Mouse (Mus musculus): ENCODE data around the gene 6430548M08Rik. TPM values are rescaled to one million over a fixed set of nuclear protein-coding genes. Genes with fewer than 3 reads are reported as not detected.

Gene 6430548M08Rik
- total and polyA plus RNA-seq, 3 experiments, result 6.4 to 20.0 (median 16.1) TPM

GRCm38 (mm10) chr8:120190810-120191413 lies 77.0 kb downstream of the 6430548M08Rik start:
- TF ChIP-seq CTCF (IDR thresholded peaks at IDR 0.05) (peak; percentile 20; the same call in 1 of the 2 replicates), EP300 (IDR thresholded peaks at IDR 0.05; ENCODE audit: insufficient read depth, low read depth, low read length) (peak; percentile 57; the same call in 1 of the 2 replicates), POLR2A (IDR thresholded peaks at IDR 0.05; ENCODE audit: insufficient read depth, low read depth, low read length) (no peak)
- DNase-seq, result peak; percentile 96 to 98
- H3K4me1 ChIP-seq (ENCODE audit: control insufficient read depth, insufficient read depth, low read length), result peaks cover 33% of the 10 kb centered on the region
- H3K36me3 ChIP-seq (ENCODE audit: control insufficient read depth, insufficient read depth, low read length), result no peaks in the 10 kb centered on the region
- peak overlapping the region; percentile 86 for H3K9ac ChIP-seq (ENCODE audit: low read depth, low read length)
- intact Hi-C loops (cut with DNase I), result no loop called here
- H3K79me2 ChIP-seq (replicated peaks; ENCODE audit: control insufficient read depth, insufficient read depth, low read length), result no peaks in the 10 kb centered on the region
- 23% methylated on average over 20 of the region's 20 CpGs for WGBS
- peak overlapping the region; percentile 89 for H3K27ac ChIP-seq
- no peaks in the 10 kb centered on the region for H3K27me3 ChIP-seq (ENCODE audit: control insufficient read depth, insufficient read depth, low read length)
- peak overlapping the region; percentile 5; the same call in 1 of the 2 replicates for H3K4me3 ChIP-seq

DNA sequence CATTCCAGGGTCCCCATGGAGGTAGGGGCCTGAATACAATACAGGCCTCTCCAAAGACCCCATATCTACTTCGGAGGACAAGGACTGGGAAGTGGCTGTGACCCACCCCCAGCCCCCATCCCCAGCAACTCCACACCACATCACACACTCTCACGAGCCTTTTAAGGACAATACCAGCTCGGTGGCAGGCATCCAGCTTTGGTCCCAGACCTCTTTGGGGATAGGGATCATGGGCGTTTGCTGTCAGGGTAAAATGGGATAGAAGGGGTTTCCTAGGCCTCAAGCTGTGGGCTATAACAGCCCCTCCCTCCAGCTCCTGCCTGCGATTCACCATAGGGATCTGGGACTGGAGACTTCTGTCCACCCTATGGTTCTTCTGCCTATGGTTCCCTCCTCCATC lies 77.7 kb downstream of the 6430548M08Rik start:
- TF ChIP-seq POLR2A (IDR thresholded peaks at IDR 0.05; ENCODE audit: insufficient read depth, low read depth, low read length), result no peak
- no peak for TF ChIP-seq CTCF (IDR thresholded peaks at IDR 0.05)
- TF ChIP-seq EP300 (IDR thresholded peaks at IDR 0.05; ENCODE audit: insufficient read depth, low read depth, low read length), result no peak
- Histone ChIP-seq H3K36me3 (ENCODE audit: control insufficient read depth, insufficient read depth, low read length) (no peaks in the 10 kb centered on the region), H3K4me3 (no peak overlapping the region), H3K27ac (peak overlapping the region; percentile 89), H3K79me2 (replicated peaks; ENCODE audit: control insufficient read depth, insufficient read depth, low read length) (no peaks in the 10 kb centered on the region), H3K9ac (ENCODE audit: low read depth, low read length) (peak overlapping the region; percentile 3; the same call in 1 of the 2 replicates), H3K4me1 (ENCODE audit: control insufficient read depth, insufficient read depth, low read length) (peaks cover 27% of the 10 kb centered on the region), H3K27me3 (ENCODE audit: control insufficient read depth, insufficient read depth, low read length) (no peaks in the 10 kb centered on the region)
- WGBS, result 66% methylated on average over 5 of the region's 5 CpGs
- no peak for DNase-seq
- intact Hi-C loops (cut with DNase I), result no loop called here

DNA sequence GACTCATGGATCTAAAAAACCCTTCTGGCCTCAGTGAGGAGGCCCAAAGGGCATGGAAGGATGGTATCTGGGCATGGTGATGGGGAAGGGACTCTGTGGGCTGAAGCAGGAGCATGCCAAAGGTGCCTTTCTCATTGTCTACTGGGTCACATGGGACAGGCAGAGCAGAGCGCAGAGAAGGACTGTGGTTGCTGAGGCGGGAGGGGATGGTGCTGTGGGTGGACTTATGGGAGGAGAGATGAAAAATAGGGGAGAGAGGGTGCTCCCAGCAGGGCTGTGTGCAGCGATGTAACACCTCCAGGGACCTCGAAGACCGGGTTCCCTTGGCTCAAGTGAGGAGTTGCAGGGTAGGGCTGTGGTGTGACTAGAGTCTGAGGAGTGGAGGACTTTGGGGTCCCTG lies 78.2 kb downstream of the 6430548M08Rik start:
- Histone ChIP-seq H3K9ac (ENCODE audit: low read depth, low read length) (no peak overlapping the region), H3K79me2 (replicated peaks; ENCODE audit: control insufficient read depth, insufficient read depth, low read length) (no peaks in the 10 kb centered on the region), H3K27me3 (ENCODE audit: control insufficient read depth, insufficient read depth, low read length) (no peaks in the 10 kb centered on the region), H3K27ac (no peak overlapping the region; the same call in 1 of the 2 replicates), H3K36me3 (ENCODE audit: control insufficient read depth, insufficient read depth, low read length) (no peaks in the 10 kb centered on the region), H3K4me3 (no peak overlapping the region), H3K4me1 (ENCODE audit: control insufficient read depth, insufficient read depth, low read length) (peaks cover 23% of the 10 kb centered on the region)
- TF ChIP-seq EP300 (IDR thresholded peaks at IDR 0.05; ENCODE audit: insufficient read depth, low read depth, low read length), result no peak
- no peak for TF ChIP-seq CTCF (IDR thresholded peaks at IDR 0.05)
- no peak for TF ChIP-seq POLR2A (IDR thresholded peaks at IDR 0.05; ENCODE audit: insufficient read depth, low read depth, low read length)
- WGBS, result 97% methylated on average over 5 of the region's 5 CpGs
- no peak for DNase-seq
- intact Hi-C loops (cut with DNase I), result no loop called here

GRCm38 (mm10) chr8:120201351-120201750 lies 87.4 kb downstream of the 6430548M08Rik start:
- no peak for TF ChIP-seq POLR2A (IDR thresholded peaks at IDR 0.05; ENCODE audit: insufficient read depth, low read depth, low read length)
- no peak for TF ChIP-seq CTCF (IDR thresholded peaks at IDR 0.05)
- TF ChIP-seq EP300 (IDR thresholded peaks at IDR 0.05; ENCODE audit: insufficient read depth, low read depth, low read length), result no peak
- Histone ChIP-seq H3K79me2 (replicated peaks; ENCODE audit: control insufficient read depth, insufficient read depth, low read length) (no peaks in the 10 kb centered on the region), H3K27me3 (ENCODE audit: control insufficient read depth, insufficient read depth, low read length) (no peaks in the 10 kb centered on the region), H3K36me3 (ENCODE audit: control insufficient read depth, insufficient read depth, low read length) (no peaks in the 10 kb centered on the region), H3K4me1 (ENCODE audit: control insufficient read depth, insufficient read depth, low read length) (peaks cover 6% of the 10 kb centered on the region), H3K9ac (ENCODE audit: low read depth, low read length) (no peak overlapping the region), H3K4me3 (no peak overlapping the region), H3K27ac (no peak overlapping the region)
- intact Hi-C loops (cut with DNase I), result no loop called here
- 89% methylated on average over 6 of the region's 6 CpGs for WGBS
- no peak for DNase-seq

DNA sequence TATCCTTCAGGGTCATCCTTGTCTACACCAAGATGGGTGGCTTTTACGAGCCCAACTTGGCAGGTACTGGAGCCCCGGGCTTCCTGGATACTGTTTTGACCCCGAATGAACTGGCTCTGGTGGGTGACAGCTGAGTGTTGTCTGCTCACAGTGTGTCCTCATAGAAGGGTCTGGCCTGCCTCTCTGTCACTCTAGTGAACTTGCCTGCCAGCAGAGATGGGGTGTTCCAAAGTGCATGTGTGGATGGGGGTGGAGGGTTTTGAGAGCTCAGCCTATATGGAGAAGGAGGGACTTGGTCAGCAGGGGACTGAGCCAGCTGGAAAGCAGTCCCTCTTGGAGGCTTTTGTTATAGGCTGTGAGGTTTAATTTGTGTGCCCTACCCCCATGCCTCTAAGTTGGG lies 88.6 kb downstream of the 6430548M08Rik start:
- 44% methylated on average over 3 of the region's 3 CpGs for WGBS

DNA sequence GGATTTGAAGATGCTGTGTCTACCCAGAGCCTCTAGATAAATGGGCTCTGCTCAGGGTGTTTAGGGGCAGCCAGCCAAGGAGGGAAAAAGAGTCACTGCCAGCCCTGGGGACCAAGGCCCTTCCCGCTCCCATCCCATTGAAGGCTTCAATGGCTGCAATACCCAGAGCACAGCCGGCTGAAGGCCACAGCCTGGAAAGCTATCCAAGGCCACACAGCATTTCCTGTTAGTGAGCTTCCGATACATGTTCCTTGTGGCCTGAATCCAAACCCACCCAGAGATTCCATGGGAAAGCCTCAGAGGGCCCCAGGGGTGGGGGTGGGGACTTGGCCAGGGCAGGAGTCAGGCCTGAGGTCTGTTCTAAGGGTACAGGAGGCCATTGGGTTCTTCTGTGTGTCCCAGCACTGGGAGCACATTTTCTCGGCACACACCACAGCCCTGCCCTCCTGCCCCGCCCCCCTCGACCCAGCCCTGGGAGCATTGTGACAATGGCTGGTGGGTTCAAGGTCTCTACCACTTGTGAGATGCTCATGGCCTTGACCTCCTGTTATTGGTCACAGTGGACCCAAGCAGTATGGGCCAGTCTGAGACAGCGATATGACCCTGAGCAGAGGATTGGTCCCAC lies 90.9 kb downstream of the 6430548M08Rik start:
- no peak overlapping the region for H3K9ac ChIP-seq (ENCODE audit: low read depth, low read length)

More for the DNA sequence above, 88.6 kb downstream of the 6430548M08Rik start:
- Histone ChIP-seq H3K27ac (no peak overlapping the region), H3K4me3 (no peak overlapping the region), H3K36me3 (ENCODE audit: control insufficient read depth, insufficient read depth, low read length) (no peaks in the 10 kb centered on the region), H3K9ac (ENCODE audit: low read depth, low read length) (no peak overlapping the region), H3K4me1 (ENCODE audit: control insufficient read depth, insufficient read depth, low read length) (peaks cover 6% of the 10 kb centered on the region), H3K79me2 (replicated peaks; ENCODE audit: control insufficient read depth, insufficient read depth, low read length) (no peaks in the 10 kb centered on the region), H3K27me3 (ENCODE audit: control insufficient read depth, insufficient read depth, low read length) (no peaks in the 10 kb centered on the region)
- intact Hi-C loops (cut with DNase I), result no loop called here
- DNase-seq, result no peak
- no peak for TF ChIP-seq CTCF (IDR thresholded peaks at IDR 0.05)
- TF ChIP-seq POLR2A (IDR thresholded peaks at IDR 0.05; ENCODE audit: insufficient read depth, low read depth, low read length), result no peak
- 0 out of 2 replicates have a peak, but pooled peaks have one; percentile 17 for TF ChIP-seq EP300 (IDR thresholded peaks at IDR 0.05; ENCODE audit: insufficient read depth, low read depth, low read length)

More for the DNA sequence above, 90.9 kb downstream of the 6430548M08Rik start:
- intact Hi-C loops (cut with DNase I), result no loop called here
- H3K36me3 ChIP-seq (ENCODE audit: control insufficient read depth, insufficient read depth, low read length), result no peaks in the 10 kb centered on the region
- H3K79me2 ChIP-seq (replicated peaks; ENCODE audit: control insufficient read depth, insufficient read depth, low read length), result no peaks in the 10 kb centered on the region
- DNase-seq, result peak; percentile 63 to 78
- H3K27ac ChIP-seq, result peak overlapping the region; percentile 14; the same call in 1 of the 2 replicates
- no peaks in the 10 kb centered on the region for H3K27me3 ChIP-seq (ENCODE audit: control insufficient read depth, insufficient read depth, low read length)
- TF ChIP-seq EP300 (IDR thresholded peaks at IDR 0.05; ENCODE audit: insufficient read depth, low read depth, low read length), result peak; percentile 91
- no peak for TF ChIP-seq POLR2A (IDR thresholded peaks at IDR 0.05; ENCODE audit: insufficient read depth, low read depth, low read length)
- H3K4me3 ChIP-seq, result no peak overlapping the region
- H3K4me1 ChIP-seq (ENCODE audit: control insufficient read depth, insufficient read depth, low read length), result peaks cover 6% of the 10 kb centered on the region
- 44% methylated on average over 7 of the region's 7 CpGs for WGBS

All from heart, adult 2 months (tissue).